Mouse (Mus musculus): Measurements from ENCODE around the gene Cldn34c1.
A peak's percentile ranks its signal among the peaks of the same experiment; 100 is the strongest.
"Not testable (repeated sequence)": the region's sequence is repeated elsewhere in the genome, so short reads cannot be mapped to it uniquely, and the experiment has no call there.

Gene Cldn34c1

GRCm38 (mm10) chrX:123103291-123104260 is at the start of gene Cldn34c1:
Gene Cldn34c1 (plus strand): TSS chrX:123103495.
- peak; percentile 98 for ATAC-seq (ENCODE audit: low TSS enrichment)

GRCm38 (mm10) chrX:123087441-123087840 is 15.9 kb upstream of the Cldn34c1 start:
- no peak for ATAC-seq (ENCODE audit: low TSS enrichment)

- not testable (repeated sequence) for ATAC-seq (ENCODE audit: low TSS enrichment)
Observed at GRCm38 (mm10) chrX:123102806-123103205, 489 bp upstream of the Cldn34c1 start.

DNA sequence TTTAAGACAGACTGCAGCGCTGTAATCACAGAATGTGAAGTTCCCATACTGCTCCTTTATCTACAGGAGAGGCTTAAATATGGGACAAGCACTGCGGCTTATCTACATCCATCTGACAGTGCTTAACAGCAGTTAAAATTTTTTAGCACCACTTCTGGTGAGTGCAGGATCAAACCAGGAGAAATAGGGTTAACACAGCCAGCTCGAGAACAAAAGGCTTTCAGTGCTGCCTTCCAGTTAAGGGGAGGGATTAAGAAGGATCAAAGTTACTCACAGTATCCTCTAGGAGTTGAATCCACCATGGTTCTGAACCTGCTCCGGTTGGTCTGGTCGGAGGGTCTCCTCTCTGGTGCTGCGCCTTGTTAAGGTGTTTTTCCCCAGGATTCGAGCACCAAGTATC is 1.4 kb downstream of the Cldn34c1 start:
- ATAC-seq (ENCODE audit: low TSS enrichment) = not testable (repeated sequence)

GRCm38 (mm10) chrX:123222381-123222780 is 119.1 kb downstream of the Cldn34c1 start, which contains the start of gene Srsx:
Gene Srsx (minus strand): TSS chrX:123222481.
- ATAC-seq (ENCODE audit: low TSS enrichment) = not testable (repeated sequence)

All from frontal cortex, adult (tissue).